Mouse (Mus musculus) layer of hippocampus, postnatal 14 days (tissue): ENCODE data around the gene Fam189a2. TPM values are rescaled to one million over a fixed set of nuclear protein-coding genes. Genes with fewer than 3 reads are reported as not detected.

Experiments
- DNase-seq, 2 experiments: peaks; one replicate each; pipeline ENCODE4 v3.0.0; 2021 to 2022; ENCODE audit warnings: low spot score in 2 of 2, mixed read lengths in 1 of 2
- total RNA-seq, 2 experiments: library from RNA; stranded (reverse); gene quantifications; 2 replicates each; pipeline ENCODE4 v1.2.3; 2021

The Fam189a2 gene
- total RNA-seq, 2 experiments from 2014 or later: 10.9 to 12.4 TPM

GRCm38 (mm10) chr19:23946026-23946685 lies 84.7 kb downstream of the Fam189a2 start:
- no peak for DNase-seq

- DNase-seq: no peak
Measured at GRCm38 (mm10) chr19:23942886-23943285, 87.9 kb downstream of the Fam189a2 start.

GRCm38 (mm10) chr19:23941422-23941949 lies 89.3 kb downstream of the Fam189a2 start:
- DNase-seq: no peak

GRCm38 (mm10) chr19:23930826-23931225 lies 100.0 kb downstream of the Fam189a2 start:
- DNase-seq: no peak

- no peak for DNase-seq
Measured at GRCm38 (mm10) chr19:23925541-23925940, 105.3 kb downstream of the Fam189a2 start.

- no peak for DNase-seq
Measured at GRCm38 (mm10) chr19:23924791-23925190, 106.0 kb downstream of the Fam189a2 start.

- no peak for DNase-seq
Measured at GRCm38 (mm10) chr19:23924057-23924456, 106.8 kb downstream of the Fam189a2 start.

Other genes starting within 250 kb of the Fam189a2 start
- gene Tjp2, start 194.0 kb upstream of the Fam189a2 start, total RNA-seq: 10 to 100 TPM; 20.9 to 21.9 TPM
- gene Fxn, start 249.6 kb upstream of the Fam189a2 start, total RNA-seq: 1 to 10 TPM; 8.3 to 8.8 TPM